Mouse (Mus musculus): ENCODE measurements around the gene B4galnt1. TPM values are rescaled to one million over a fixed set of nuclear protein-coding genes. Genes with fewer than 3 reads are reported as not detected.

Gene B4galnt1
- total RNA-seq, 2 experiments from 2014 or later: 0.69 to 1.0 TPM

DNA sequence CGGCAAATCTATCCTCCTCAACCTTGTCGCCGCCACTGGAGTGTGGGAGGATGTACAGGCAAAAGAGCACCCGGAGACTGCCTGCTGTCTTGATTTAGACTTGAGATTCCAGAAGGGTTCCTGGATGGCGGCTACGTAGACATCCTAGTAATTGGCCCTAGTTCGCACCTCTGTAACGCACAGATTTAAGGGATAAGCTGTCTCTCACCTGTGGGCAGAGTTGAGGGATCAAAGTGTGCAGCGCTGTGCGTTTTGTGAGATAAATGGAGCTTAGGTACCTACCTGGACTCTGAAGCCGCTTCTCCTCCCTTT lies 1.3 kb downstream of the B4galnt1 start:
- intact Hi-C loops (cut with DNase I): loop anchor here (5.0 kb wide), 1 partner anchor 39 kb away; no protein-coding TSS in a partner anchor
- no peak for DNase-seq

DNA sequence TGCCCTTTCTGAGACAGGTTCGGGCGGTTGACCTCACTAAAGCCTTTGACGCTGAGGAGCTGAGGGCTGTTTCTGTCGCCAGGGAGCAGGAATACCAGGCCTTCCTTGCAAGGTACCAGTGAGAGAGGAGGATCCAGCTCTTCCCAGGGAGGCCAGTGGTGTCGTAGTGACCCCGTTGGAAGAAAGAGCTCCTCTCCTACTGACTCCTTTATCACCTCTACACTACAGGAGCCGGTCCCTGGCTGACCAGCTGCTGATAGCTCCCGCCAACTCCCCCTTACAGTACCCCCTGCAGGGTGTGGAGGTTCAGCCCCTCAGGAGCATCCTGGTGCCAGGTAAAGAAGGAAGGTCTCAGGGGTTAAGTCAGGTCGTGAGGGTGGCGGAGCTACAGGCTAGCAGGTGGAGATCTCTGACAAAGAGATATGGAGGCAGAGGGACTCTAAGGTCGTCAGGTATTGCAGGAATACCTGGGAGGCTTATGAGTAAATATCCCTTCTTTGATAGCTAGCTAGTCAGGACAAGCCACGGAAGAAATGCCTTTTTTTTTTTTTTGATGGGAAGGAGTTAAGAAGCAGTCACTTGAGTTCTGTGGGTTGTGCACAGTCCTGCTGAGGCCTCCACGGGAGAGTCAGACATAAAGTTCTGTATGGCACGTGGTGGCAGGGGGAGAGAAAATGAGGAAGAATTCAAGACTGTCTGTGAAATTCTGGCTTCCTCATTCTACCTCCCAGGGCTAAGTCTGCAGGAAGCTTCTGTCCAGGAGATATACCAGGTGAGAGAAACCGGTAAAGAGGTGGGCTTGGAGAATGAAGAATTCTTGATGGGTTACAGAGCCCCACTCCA lies 2.0 kb downstream of the B4galnt1 start:
- intact Hi-C loops (cut with DNase I): loop anchor here (5.0 kb wide), 1 partner anchor 40 kb away; no protein-coding TSS in a partner anchor
- DNase-seq: no peak

GRCm38 (mm10) chr10:127167614-127168192 lies 2.7 kb downstream of the B4galnt1 start:
- no peak for DNase-seq
- intact Hi-C loops (cut with DNase I): loop anchor here (5.0 kb wide), 1 partner anchor 40 kb away; no protein-coding TSS in a partner anchor

GRCm38 (mm10) chr10:127170002-127170401 lies 5.0 kb downstream of the B4galnt1 start:
- DNase-seq: no peak
- intact Hi-C loops (cut with DNase I): no loop called here

DNA sequence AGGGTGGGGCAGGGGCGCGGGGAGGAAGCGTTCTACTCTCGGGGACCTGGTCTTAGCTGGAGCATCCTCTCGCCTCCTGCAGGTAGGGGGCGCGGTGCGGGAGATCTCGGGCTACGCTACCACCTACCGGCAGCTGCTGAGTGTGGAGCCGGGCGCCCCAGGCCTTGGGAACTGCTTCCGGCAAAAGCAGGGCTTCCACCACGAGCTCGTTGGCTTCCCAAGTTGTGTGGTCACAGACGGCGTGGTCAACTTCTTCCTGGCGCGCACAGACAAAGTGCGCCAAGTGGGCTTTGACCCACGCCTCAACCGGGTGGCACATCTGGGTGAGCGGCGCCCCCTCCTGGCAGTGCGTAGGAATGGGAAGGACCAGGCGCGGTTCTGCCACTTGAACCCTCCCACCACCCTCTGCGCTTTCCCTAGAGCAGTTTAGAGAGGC lies 5.8 kb downstream of the B4galnt1 start:
- peak in 1 of 2 experiments; percentile 61 for DNase-seq
- intact Hi-C loops (cut with DNase I): no loop called here

DNA sequence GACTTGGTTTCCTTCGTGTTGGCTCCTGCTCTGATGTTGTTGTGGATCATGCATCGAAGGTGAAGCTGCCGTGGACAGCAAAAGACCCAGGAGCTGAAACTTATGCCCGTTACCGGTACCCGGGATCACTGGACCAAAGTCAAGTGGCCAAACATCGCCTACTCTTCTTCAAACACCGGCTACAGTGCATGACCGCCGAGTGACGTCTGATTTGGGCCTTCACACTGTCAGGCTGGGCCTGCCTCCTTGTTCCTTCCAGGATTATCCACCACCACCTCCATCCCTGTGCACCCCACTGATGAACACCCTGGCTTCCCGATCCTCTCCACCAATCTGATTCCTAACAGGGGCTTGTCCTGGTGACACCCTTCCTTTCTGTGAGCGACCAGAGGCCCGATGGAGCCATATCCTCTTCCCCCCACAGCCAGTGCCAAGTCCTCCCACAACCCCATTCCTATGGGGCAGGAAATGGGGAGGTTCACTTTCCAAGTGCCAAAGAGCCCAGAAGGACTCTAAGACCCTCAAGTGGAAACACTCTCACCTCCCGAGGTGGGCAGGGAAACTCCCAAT lies 6.7 kb downstream of the B4galnt1 start:
- intact Hi-C loops (cut with DNase I): no loop called here

DNA sequence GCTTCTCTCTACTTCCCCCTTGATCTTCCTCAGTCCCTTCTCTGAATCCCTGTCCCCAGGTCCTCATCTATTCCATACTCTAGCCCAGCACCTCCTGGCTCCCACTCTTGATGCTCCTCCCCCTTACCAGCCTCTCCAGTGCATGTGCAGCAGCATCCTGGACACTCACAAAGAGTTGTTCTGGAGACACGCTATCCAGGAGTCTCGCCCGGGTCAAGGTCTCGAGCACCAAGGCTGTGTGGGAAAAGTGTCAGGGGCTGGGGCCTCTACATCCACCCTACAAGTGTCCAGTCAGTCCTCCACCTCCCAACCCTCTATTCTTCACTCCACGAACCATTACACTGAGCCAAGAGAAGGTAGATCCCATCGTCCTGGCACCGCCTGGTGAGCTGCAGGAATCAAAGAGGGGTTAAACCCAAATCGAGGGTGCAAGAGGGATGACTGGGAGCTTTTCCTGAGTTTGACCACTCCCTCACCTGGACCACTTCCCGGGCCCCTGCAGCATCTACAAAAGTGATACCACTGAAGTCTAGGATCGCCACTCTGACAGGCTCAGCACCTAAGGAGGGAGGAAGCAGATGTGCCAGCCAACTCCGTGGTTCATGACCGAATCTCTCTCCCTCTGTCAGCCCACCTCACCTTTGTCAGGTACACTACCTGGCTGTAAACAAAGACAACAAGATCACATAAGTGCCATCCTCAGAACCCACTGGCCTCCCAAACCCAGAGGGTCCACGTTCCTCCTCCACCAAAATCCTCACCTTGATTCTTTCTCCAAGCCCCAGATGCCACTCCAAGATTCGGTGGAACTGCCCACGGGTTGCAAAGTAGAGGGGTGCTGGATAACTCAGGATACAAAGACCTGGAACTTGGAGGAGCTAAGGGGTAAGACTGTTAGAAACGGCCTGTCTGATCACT lies 8.4 kb downstream of the B4galnt1 start:
- intact Hi-C loops (cut with DNase I): no loop called here
- DNase-seq: no peak

More for the DNA sequence above, 6.7 kb downstream of the B4galnt1 start:
- DNase-seq: no peak

DNA sequence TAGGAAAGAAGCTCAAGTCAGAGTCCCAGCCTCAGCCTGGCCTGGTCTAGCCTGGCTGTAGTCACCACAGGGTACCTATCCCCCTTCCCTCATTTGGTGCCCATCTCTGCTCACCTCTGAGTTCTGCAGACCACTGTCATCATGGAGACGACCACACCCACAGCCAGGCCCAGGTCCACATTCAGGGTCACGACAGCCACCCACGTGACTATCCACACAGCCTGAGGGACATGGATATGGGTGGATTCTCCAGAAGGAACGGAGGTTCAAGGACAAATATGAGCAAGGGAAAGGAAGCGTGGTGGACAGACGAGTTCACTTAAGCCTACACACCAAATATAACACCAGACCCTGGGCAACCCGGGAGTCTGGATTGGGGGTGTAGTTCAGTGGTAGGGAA lies 9.1 kb downstream of the B4galnt1 start:
- DNase-seq: no peak
- intact Hi-C loops (cut with DNase I): no loop called here

- intact Hi-C loops (cut with DNase I): loop anchor here (2.0 to 5.0 kb wide), 2 partner anchors 51 to 166 kb away; partner anchors contain the start of gene Gli1
- no peak for DNase-seq
Observed at GRCm38 (mm10) chr10:127176228-127176627, 11.2 kb downstream of the B4galnt1 start.

DNA sequence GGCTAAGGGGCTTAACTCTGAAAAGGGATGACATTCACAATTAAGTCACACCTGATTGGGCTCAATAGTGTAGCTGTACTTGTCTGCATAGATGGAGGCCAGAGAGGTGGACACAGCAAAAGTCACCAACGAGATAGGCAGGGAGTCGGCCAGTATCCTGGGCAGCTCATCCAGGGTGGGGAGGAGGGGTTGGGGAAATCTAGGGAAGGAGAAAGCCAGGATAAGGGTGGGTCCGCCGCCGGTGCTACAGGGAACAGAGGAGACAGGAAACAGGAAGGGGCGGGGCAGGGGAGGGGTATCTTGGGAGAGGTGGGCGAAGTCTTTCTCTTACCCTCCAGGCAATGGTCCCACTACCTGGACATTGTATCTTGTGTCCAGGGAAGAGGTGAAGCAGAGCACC lies 11.7 kb downstream of the B4galnt1 start:
- DNase-seq: no peak
- intact Hi-C loops (cut with DNase I): loop anchor here (2.0 to 5.0 kb wide), 2 partner anchors 50 to 166 kb away; partner anchors contain the start of gene Gli1

DNA sequence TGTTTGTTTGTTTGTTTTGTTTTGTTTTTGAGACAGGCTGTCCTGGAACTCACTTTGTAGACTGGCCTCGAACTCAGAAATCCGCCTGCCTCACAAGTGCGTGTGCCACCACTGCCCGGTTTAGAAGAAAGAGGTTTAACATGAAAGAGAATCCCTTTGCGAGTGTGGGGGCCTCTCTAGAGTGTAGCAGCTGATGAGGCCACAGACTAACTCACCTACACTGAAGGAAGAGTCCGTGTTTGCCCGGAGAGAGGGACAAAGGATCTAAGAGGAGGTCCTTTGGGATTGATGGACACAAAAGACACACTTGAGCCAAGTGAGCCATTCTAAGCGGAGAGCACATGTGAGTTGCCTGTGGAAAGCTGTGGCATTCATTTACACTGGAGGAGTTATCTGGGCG lies 12.2 kb downstream of the B4galnt1 start:
- intact Hi-C loops (cut with DNase I): loop anchor here (2.0 to 5.0 kb wide), 2 partner anchors 50 to 165 kb away; partner anchors contain the start of gene Gli1

GRCm38 (mm10) chr10:127177719-127178118 lies 12.7 kb downstream of the B4galnt1 start:
- DNase-seq: peak; percentile 65 to 66

More for the DNA sequence above, 12.2 kb downstream of the B4galnt1 start:
- no peak for DNase-seq

DNA sequence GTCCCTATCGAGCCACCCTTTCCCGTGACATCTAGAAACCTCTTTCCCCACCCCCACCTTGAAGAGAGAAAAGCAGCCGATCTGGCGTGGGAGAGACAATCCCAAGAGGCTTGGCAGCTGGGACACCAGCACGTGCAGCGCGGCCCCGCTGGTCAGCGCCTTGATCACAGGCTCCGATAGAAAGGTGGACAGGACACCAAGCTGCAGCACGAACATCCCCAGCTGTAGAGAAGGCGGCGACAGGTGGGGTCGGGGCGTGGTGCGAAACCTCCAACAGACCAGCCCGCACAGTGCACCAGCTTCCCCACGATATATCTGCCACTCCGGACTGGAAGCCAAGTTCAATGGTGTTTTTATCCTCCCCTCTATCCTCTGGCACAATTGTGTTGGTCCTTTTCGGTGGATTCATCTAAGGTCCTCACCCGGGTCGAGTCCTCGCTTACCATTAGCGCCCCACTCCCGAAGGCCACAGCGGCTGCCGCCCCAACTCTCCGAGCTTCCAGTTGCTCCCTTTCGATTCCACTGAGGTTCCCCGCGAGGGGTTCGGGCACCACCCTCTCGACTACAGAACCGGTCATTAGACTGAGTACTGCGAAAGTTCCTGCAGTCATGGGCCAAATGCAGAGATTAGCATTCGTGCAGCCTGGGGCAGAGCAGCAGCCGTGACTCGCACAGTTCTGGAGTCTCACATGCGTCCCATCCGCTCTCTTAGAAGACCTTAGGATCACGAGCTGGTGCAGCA lies 13.4 kb downstream of the B4galnt1 start:
- intact Hi-C loops (cut with DNase I): loop anchor here (5.0 kb wide), 1 partner anchor 164 kb away; the partner anchor contains the start of gene Gli1
- peak in 1 of 2 experiments; percentile 18 for DNase-seq

More at GRCm38 (mm10) chr10:127177719-127178118, 12.7 kb downstream of the B4galnt1 start:
- intact Hi-C loops (cut with DNase I): loop anchor here (2.0 to 5.0 kb wide), 2 partner anchors 49 to 165 kb away; partner anchors contain the start of gene Gli1

DNA sequence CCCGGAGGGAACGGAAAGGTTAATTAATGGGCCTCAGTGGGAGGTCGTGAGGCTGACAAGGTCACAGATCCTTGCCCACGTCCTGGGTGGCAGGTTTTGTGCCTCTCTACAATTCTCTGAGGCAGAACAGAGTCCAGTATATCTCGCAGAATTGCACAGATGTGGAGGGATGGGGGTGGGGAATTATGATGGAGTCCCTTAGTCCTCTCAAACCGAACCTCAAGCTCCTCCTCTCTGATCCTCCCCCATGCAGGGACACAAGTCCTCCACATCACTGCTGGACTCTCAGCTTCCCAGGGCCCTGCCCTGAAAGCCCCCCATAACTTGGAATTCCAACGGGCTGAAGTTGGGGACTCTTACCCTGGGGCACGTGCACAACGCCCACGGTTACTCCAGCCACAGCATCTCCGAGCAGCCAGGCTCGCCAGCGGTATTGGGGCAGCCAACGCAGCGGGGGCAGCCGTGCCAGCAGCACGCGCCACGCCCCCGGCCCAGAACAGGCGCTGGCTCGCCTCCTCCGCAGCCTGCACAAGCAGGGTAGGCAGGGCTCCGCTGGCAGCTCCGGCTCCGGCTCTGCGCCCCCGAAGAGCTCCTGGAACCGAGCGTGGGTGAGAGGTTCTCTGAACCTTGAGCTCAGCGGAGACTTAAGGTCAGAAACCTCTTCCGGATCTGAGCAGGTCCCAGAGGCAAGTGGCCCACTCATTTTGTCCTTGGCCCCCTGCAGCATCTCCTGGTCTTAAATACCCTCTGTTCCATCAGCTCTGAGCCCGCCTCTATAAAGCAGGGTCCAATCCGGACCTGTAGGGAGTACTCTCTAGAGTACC lies 15.1 kb downstream of the B4galnt1 start, which contains the start of gene Slc26a10:
Gene Slc26a10 (minus strand): TSS at position 775 of the 824 bp plus-strand sequence.
- DNase-seq: no peak
- intact Hi-C loops (cut with DNase I): loop anchor here (5.0 kb wide), 1 partner anchor 162 kb away; the partner anchor contains the start of gene Gli1

GRCm38 (mm10) chr10:127180695-127181047 lies 15.6 kb downstream of the B4galnt1 start:
- intact Hi-C loops (cut with DNase I): no loop called here
- DNase-seq: no peak

DNA sequence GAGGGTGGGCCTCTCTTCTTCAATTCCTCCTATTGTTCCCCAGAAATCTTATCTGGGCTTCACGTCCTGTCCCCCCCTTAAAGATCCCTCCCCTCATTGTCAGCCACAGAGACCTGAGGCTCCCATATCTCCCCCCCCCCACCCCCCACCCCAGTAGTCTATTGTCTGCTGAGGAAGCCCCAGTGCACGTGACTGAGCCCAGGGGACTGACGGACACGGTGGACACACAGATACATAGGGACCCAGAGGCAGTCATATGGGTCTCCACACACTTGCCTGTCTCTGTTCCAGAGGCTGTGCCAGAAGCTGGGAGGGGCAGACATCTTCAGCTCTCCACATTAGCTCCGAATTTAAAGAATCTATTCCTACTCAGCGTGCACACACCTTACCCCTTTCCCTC lies 16.5 kb downstream of the B4galnt1 start:
- intact Hi-C loops (cut with DNase I): no loop called here
- DNase-seq: no peak

- intact Hi-C loops (cut with DNase I): no loop called here
- no peak for DNase-seq
Observed at GRCm38 (mm10) chr10:127182624-127183023, 17.6 kb downstream of the B4galnt1 start.

DNA sequence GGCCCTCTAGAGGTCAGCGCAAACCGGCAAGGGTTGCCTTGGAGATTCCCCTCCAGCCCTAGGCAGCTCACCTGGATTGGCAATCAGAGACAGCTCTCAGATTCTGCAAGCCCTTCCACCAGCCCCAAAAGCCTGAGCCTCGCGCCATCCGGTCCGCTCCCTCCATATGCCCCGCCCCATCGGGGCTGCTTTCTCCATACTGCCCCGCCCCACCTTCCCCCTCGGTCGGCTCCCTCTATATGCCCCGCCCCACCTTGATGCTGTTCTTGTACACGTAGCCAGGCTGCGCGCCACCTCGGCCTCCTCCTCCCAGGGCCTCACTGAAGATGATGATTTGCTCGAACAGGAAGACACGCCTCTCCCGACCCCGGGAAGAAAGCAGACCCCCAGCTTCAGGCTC lies 18.7 kb downstream of the B4galnt1 start:
- intact Hi-C loops (cut with DNase I): no loop called here
- no peak for DNase-seq

Measured in gastrocnemius, postnatal 36 days (tissue).